Mouse (Mus musculus): ENCODE measurements around the gene Pnliprp2. TPM values are rescaled to one million over a fixed set of nuclear protein-coding genes. Genes with fewer than 3 reads are reported as not detected.

Pnliprp2 gene
- not detected in 2 replicates for total RNA-seq (2021)
- long read RNA-seq: 0 reads

GRCm38 (mm10) chr19:58759423-58759822, at the start of gene Pnliprp2:
Gene Pnliprp2 (plus strand): TSS chr19:58759719.
- DNase-seq: no peak

DNA sequence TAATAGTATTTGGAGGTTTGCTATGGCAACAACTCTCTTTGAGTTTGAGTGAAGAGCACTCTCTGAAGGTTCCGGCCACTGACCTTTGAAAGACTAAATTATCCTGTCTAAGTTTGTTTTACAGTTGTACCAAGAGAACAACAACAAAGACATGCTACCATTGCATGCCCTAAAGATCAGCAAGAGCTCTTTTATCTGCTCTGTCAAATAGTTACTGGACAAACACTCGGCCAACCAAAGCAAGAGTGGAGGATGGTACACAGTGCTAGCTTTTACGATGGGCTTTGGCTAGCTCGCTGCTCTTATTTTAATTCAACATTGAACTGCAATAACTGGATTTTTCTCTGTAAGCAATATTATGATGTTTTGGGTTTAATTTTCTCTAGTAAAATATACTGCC, 41.6 kb upstream of the Pnliprp2 start:
- DNase-seq: no peak

- DNase-seq: no peak
Measured at GRCm38 (mm10) chr19:58720439-58720838, 39.1 kb upstream of the Pnliprp2 start.

DNA sequence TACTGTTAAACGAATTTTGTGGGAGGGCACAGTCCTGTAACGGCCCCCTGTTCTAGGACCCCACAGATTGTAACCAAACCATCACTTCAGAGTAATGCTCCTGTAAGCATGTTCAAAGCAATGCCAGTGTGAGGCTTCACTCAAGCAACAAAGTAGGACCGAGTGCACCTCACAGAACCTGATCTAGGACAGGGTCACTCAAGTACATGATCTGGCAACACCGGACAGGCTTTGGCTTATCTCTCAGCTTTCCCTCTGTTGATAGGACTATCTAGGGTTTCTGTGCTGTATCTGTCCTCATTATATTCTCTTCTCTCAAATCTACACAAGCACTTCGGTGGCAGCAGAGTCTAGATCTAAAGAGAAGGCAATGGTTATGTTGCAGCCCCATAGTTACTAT, 33.0 kb upstream of the Pnliprp2 start:
- no peak for DNase-seq

DNA sequence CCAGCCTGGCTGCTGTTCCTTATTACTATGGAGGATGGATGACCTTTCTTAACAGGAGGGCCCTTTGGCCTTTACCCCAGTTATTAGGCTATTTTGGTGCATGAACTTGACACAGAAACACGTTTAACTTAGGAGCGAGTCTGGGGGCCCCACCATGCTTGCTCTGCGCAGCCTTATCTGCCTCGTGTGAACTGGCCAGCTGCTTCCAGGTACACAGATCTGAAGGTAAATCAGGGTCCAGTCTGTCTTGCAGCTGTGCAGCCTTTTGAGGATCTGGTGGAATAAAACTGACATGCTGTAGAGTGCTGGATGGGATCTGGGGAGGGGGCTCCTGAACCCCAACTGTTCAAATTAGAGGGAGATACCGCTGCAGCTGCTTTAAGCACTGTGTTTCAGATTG, 31.8 kb upstream of the Pnliprp2 start:
- no peak for DNase-seq

DNA sequence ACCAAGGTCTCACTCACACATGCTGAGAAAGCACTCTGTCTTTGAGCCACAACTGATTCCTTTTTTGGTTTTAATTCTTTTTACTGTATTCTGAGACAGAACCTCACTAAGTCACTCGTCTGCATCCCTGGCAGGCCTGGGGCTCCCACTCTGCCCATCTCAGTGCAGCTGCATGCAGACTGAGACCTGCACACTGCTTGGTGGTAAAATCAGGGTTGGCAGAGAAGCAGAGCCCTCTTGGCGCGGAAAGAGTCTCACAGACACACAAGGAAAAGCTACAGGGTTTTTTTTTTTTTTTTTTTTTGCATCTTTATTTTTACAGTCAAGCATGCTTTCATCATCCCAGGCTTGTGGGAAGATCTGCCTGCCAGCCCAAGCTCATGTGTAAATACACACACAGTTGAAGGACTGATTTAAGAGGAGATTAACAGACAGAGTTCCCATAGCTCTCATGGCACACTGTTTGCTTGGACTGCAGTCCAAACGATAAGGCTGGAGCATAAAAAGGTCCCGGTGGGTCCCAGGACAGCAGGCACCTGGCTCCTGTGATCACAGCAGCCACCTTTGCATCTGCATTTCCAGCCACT, 31.0 kb upstream of the Pnliprp2 start, which contains the start of gene Pnliprp1:
TSS of gene Pnliprp1 (plus strand) at position 443 of the 587 bp plus-strand sequence.
- DNase-seq: no peak

GRCm38 (mm10) chr19:58733216-58733615, 26.3 kb upstream of the Pnliprp2 start:
- DNase-seq: no peak

GRCm38 (mm10) chr19:58738111-58738510, 21.4 kb upstream of the Pnliprp2 start:
- no peak for DNase-seq

- DNase-seq: no peak
Measured at GRCm38 (mm10) chr19:58741036-58741435, 18.5 kb upstream of the Pnliprp2 start.

- DNase-seq: no peak
Measured at GRCm38 (mm10) chr19:58742711-58743110, 16.8 kb upstream of the Pnliprp2 start.

DNA sequence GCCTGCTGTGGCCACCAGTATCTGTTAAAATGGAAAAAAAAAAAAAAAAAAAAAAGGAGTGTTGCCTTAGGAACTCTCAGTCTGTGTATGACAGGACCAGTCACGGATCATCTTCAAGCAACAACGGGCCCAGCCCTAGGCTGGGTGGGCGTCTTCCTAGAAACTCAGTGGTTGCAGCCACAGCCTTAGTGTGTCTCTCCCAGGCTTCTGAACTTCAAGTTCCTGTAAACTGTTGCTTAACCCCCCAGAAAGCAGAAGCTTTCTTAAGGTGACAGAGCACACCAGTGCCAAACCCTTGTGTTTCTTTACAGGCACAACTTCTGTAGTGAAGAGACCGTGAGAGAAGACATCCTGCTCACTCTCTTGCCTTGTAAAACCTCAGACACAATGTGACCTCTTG, 15.8 kb upstream of the Pnliprp2 start:
- no peak for DNase-seq

DNA sequence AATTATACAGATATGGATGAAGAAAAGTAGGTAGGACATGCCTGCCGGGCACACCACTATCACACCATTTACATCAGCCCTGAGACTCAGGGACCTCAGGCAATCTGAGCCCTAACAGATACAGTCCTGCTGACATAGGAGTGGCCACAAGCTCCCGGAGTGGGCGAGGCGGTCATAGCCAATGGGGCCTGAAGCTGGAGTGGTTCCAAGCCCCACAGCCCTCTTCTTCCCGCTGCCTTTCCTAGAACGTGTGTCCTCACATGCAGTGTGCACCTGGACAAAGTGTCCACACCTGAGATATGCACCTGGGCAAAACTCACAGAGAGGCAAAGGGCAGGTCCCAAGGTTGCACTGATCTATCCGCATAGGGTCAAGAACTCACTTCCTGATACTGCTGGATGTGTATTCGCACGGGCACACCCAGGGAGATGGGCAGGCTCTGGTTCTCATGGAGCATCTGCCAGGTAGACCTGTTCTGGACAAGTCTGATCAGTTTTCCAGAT, 12.0 kb upstream of the Pnliprp2 start:
- no peak for DNase-seq

- no peak for DNase-seq
Measured at GRCm38 (mm10) chr19:58750822-58751221, 8.7 kb upstream of the Pnliprp2 start.

GRCm38 (mm10) chr19:58751504-58751903, 8.0 kb upstream of the Pnliprp2 start:
- no peak for DNase-seq

DNA sequence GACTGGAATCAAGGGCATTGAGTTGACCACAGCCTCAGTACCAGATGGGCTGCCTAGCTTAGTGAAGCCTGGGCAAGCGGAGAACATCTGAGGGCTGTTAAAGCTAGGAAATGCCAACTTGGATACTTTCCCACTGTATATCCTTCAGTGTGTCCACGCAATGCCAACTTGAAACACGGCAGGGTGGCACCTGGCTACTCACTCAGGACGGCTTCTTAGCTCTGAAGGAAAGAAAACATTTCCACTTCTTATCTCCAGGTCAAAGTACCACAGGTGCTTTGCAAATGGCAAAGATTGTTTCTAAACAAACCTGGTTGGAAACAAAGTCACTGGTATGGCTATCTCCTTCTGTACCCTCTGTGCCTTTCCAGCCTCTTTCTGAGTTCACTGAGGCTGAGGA, 648 bp upstream of the Pnliprp2 start:
- no peak for DNase-seq

DNA sequence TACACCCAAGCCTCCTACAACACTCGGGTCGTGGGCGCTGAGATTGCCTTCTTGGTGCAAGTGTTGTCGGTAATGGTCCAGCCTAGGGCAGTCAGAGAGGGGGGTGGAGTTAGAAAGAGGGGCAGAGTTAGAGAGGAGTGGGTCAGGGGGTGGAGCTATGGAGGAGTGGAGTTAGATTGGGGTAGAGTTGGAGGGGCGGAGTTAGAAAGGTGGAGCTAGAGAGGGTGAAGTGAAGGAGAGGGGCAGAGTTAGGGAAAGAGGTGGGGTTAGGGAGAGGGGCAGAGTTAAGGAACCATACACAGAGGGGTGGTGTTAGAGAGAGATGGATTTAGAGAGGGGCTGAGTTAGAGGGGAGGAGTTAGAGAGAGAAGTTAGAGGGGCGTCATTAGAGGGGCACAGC, 2.8 kb downstream of the Pnliprp2 start:
- no peak for DNase-seq

GRCm38 (mm10) chr19:58762848-58763541, 3.5 kb downstream of the Pnliprp2 start:
- DNase-seq: peak; percentile 67

GRCm38 (mm10) chr19:58767329-58767728, 7.8 kb downstream of the Pnliprp2 start:
- no peak for DNase-seq

- no peak for DNase-seq
Measured at GRCm38 (mm10) chr19:58776461-58776860, 16.9 kb downstream of the Pnliprp2 start.

DNA sequence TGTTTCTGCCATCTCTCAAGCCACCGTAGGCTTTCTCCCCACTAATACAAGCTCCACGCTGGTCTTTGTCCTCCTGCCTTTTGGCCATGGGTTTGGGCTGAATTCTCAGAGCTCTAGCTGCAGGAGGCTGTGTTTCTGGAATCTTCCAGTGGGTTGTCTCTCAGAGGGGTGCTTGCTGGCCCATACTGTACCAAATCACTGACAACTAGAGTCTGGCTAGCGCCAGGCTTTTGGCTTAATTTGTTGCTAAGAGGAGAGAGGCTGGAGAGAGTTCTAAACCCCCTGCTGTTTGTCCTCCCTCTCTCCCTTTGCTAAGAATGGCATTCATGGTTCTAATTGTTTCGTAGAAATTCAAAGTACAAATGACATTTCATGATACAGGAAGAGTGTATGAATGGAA, 22.0 kb downstream of the Pnliprp2 start:
- DNase-seq: no peak

DNA sequence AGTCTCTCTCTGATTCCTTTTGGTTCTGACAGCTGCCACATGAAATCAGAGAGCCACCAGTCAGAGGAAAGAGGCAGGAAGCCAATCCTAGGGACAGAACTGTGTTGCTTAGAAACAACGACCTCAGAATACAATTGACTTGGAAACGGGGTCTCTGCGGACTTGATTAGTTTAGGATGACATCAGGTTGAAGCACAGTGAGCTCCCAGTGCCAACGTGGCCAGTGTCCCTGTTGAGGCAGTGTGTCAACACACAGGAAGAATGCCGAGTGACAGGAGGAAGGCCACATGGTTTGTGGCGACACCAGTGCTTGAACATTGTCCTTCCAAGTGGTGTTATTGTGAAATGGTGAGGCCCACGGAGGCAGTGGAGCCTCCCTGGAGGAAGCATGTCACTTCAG, 24.4 kb downstream of the Pnliprp2 start:
- DNase-seq: no peak

GRCm38 (mm10) chr19:58789194-58789593, 29.7 kb downstream of the Pnliprp2 start:
- DNase-seq: peak; percentile 36

DNA sequence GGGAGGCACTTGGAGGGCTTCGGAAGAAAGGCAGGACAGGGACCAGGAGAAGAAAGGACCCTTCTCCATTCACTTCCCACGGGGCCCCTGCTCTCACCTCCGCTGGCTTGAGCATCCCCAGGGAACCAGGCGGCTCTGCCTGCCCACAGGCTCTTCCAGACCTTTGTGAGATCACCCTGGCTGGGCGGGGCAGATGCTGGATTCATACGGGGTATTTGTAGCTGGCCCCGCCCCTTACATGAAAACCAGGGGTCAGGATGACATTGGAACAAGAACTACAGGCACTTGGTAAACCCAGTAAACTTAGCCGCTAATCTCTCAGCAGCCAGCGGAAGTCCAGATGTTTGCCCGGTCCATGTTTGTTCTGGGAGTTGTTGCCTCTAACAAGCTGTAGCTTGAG, 34.8 kb downstream of the Pnliprp2 start, which contains the start of gene 1700019N19Rik:
TSS of gene 1700019N19Rik (minus strand) at position 178 of the 400 bp plus-strand sequence.
- DNase-seq: no peak

Data from adrenal gland, postnatal 25 days (tissue).